Mouse (Mus musculus) thymus, adult 2 months (tissue): ENCODE results near the gene Urgcp.

ENCODE experiments used
- CTCF ChIP-seq: fragments of 200-500 bp; IDR thresholded peaks from 2 replicates; pipeline ENCODE4 v1.5.1; 2012; ENCODE audit warnings: mild to moderate bottlenecking, control low read depth, low read length, moderate library complexity, borderline replicate concordance; ENCODE audit not compliant: control insufficient read depth, poor library complexity, insufficient read depth; ENCODE audit errors: extremely low read depth
- POLR2A ChIP-seq: fragments of 200-500 bp; IDR thresholded peaks from 2 replicates; pipeline ENCODE4 v1.6.1; 2012; ENCODE audit warnings: mild to moderate bottlenecking, low read length, control low read depth, moderate library complexity; ENCODE audit not compliant: control insufficient read depth, poor library complexity, insufficient read depth; ENCODE audit errors: extremely low read depth

DNA sequence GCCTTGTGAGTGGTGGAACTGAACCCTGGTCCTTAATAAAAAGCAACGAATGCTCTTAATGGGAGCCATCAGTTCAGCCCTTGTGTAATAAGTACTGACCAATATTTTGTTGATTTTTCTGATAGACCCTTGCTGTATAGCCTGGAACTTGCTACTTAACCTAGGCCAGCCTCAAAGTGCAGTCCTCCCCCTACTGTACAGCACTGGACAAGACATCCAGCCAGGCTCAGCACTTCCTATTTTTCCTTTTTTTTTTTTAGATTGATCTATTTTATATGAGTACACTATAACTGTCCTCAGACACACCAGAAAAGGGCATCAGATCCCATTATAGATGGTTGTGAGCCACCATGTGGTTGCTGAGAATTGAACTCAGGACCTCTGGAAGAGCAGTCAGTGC lies 58.8 kb downstream of the Urgcp start:
- no peak for TF ChIP-seq CTCF
- TF ChIP-seq POLR2A: no peak
